Mouse (Mus musculus): ENCODE results near the gene Psip1. TPM values are rescaled to one million over a fixed set of nuclear protein-coding genes. Genes with fewer than 3 reads are reported as not detected.
"Not testable (repeated sequence)": the region's sequence is repeated elsewhere in the genome, so short reads cannot be mapped to it uniquely, and the experiment has no call there.

Psip1 gene
- 202 and 215 TPM in 2 replicates for polyA plus RNA-seq (2014; fragmentation: Nextera tagmentation; extraction: Ambion mirVana)

- peak; percentile 94 for ATAC-seq (ENCODE audit: low FRiP score, low TSS enrichment)
- H3K27me3 ChIP-seq (ENCODE audit: control insufficient read depth, insufficient read depth, low read length): no peaks in the 10 kb centered on the region
- WGBS: under 1% methylated on average over 41 of the region's 86 CpGs
These were observed at the start of gene Psip1 for GRCm38 (mm10) chr4:83486117-83486901. Psip1 (minus strand) TSS chr4:83486459.

GRCm38 (mm10) chr4:83534024-83534423 is 47.8 kb upstream of the Psip1 start:
- Histone ChIP-seq H3K36me3 (ENCODE audit: control insufficient read depth, insufficient read depth, low read length) (no peaks in the 10 kb centered on the region), H3K4me2 (replicated peaks; ENCODE audit: low read depth, low read length) (no peak overlapping the region), H3K27me3 (ENCODE audit: control insufficient read depth, insufficient read depth, low read length) (no peaks in the 10 kb centered on the region), H3K4me3 (ENCODE audit: low read length) (no peak overlapping the region), H3K9ac (ENCODE audit: low read depth, low read length) (no peak overlapping the region), H3K4me1 (ENCODE audit: control insufficient read depth, insufficient read depth, low read length) (no peaks in the 10 kb centered on the region), H3K9me3 (ENCODE audit: control insufficient read depth, low read length) (no peaks in the 10 kb centered on the region), H3K27ac (ENCODE audit: low read depth, low read length) (no peak overlapping the region)
- 34% methylated on average over 7 of the region's 7 CpGs for WGBS
- no peak for ATAC-seq (ENCODE audit: low FRiP score, low TSS enrichment)

More at GRCm38 (mm10) chr4:83486117-83486901, at the start of gene Psip1:
- Histone ChIP-seq H3K36me3 (ENCODE audit: control insufficient read depth, insufficient read depth, low read length) (peaks cover 29% of the 10 kb centered on the region), H3K9ac (ENCODE audit: low read depth, low read length) (peak within 1 kb of the TSS; percentile 92), H3K4me1 (ENCODE audit: control insufficient read depth, insufficient read depth, low read length) (peaks cover 9% of the 10 kb centered on the region), H3K4me2 (replicated peaks; ENCODE audit: low read depth, low read length) (peak within 1 kb of the TSS; percentile 67), H3K4me3 (ENCODE audit: low read length) (peak within 1 kb of the TSS; percentile 93), H3K9me3 (ENCODE audit: control insufficient read depth, low read length) (no peaks in the 10 kb centered on the region), H3K27ac (ENCODE audit: low read depth, low read length) (peak within 1 kb of the TSS; percentile 94)

DNA sequence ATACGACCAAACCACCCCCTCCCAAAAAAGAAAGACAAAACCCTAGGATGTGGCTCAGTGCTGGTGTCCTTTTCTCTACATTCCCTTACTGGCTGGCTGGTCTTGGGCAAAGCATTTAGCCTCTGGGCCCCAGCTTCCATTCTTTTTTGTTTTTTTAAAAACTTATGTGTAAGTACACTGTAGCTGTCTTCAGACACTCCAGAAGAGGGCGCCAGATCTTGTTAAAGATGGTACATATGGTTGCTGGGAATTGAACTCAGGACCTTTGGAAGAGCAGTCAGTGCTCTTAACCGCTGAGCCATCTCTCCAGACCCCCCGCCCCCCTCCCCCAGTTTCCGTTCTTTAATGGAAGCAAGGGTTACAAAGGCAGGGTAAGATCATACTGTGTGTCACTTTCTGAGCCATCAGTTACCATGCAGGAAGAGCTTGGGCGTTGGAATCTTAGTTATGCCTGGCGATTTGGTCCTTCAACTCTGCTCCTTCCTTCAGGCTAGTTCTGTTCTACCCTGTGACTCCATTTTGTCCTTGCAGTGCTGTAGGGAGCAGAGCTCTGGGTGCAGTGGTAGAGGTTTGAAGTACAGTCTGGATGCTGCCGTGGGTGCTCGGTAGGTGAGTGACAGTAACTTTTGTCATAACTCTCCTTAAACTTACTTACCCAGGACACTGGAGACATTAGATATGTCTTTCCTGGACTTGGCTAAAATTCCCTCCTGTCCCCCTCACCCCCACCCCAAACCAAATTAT is 47.1 kb upstream of the Psip1 start:
- Histone ChIP-seq H3K4me3 (ENCODE audit: low read length) (no peak overlapping the region), H3K4me1 (ENCODE audit: control insufficient read depth, insufficient read depth, low read length) (no peaks in the 10 kb centered on the region), H3K9me3 (ENCODE audit: control insufficient read depth, low read length) (no peaks in the 10 kb centered on the region), H3K9ac (ENCODE audit: low read depth, low read length) (no peak overlapping the region), H3K36me3 (ENCODE audit: control insufficient read depth, insufficient read depth, low read length) (no peaks in the 10 kb centered on the region), H3K27ac (ENCODE audit: low read depth, low read length) (no peak overlapping the region), H3K27me3 (ENCODE audit: control insufficient read depth, insufficient read depth, low read length) (no peaks in the 10 kb centered on the region), H3K4me2 (replicated peaks; ENCODE audit: low read depth, low read length) (no peak overlapping the region)
- 61% methylated on average over 9 of the region's 9 CpGs for WGBS
- no peak for ATAC-seq (ENCODE audit: low FRiP score, low TSS enrichment)

DNA sequence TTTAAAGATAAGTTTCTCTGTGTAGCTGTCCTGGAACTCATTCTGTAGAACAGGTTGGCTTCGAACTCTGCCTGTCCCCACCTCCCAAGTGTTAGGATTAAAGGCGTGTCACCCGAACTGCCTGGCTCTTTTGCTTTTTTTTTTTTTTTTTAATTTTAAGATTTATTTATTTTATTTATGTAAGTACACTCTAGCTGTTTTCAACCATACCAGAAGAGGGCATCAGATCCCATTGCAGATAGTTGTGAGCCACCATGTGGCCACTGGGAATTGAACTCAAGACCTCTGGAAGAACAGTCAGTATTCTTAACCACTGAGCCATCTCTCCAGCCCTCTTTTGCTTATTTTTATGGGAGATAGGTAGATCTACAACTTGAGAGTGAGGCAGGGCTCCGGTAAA is 43.8 kb upstream of the Psip1 start:
- ATAC-seq (ENCODE audit: low FRiP score, low TSS enrichment); H3K4me1 ChIP-seq (ENCODE audit: control insufficient read depth, insufficient read depth, low read length): not testable (repeated sequence)

GRCm38 (mm10) chr4:83527921-83528320 is 41.7 kb upstream of the Psip1 start:
- ATAC-seq (ENCODE audit: low FRiP score, low TSS enrichment): no peak
- Histone ChIP-seq H3K4me1 (ENCODE audit: control insufficient read depth, insufficient read depth, low read length) (no peaks in the 10 kb centered on the region), H3K36me3 (ENCODE audit: control insufficient read depth, insufficient read depth, low read length) (no peaks in the 10 kb centered on the region), H3K9ac (ENCODE audit: low read depth, low read length) (no peak overlapping the region), H3K9me3 (ENCODE audit: control insufficient read depth, low read length) (no peaks in the 10 kb centered on the region; the same call in 1 of the 2 replicates), H3K27me3 (ENCODE audit: control insufficient read depth, insufficient read depth, low read length) (no peaks in the 10 kb centered on the region), H3K4me3 (ENCODE audit: low read length) (no peak overlapping the region), H3K27ac (ENCODE audit: low read depth, low read length) (no peak overlapping the region), H3K4me2 (replicated peaks; ENCODE audit: low read depth, low read length) (no peak overlapping the region)

More for the DNA sequence above, 43.8 kb upstream of the Psip1 start:
- H3K27ac ChIP-seq (ENCODE audit: low read depth, low read length); H3K36me3 ChIP-seq (ENCODE audit: control insufficient read depth, insufficient read depth, low read length); H3K4me2 ChIP-seq (replicated peaks; ENCODE audit: low read depth, low read length); H3K9ac ChIP-seq (ENCODE audit: low read depth, low read length); H3K4me3 ChIP-seq (ENCODE audit: low read length); H3K9me3 ChIP-seq (ENCODE audit: control insufficient read depth, low read length); H3K27me3 ChIP-seq (ENCODE audit: control insufficient read depth, insufficient read depth, low read length): not testable (repeated sequence)
- WGBS: 92% methylated on average over 4 of the region's 4 CpGs

DNA sequence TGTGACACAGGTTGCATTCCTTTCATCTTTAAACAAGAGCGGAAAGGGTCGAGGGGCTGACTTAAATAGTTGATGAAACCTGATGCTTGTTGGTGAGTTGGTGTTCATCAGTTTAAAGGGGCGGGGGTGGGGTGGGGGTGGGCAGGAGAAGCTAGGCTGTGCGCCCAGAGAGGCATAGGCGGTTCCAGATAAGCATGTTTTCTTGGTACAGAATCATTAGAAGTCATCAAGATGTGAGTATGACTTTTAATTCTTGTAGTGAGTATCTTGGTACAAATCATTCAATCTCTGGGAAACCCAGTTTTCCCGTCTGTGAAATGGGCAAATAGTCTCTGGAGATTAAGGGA is 40.7 kb upstream of the Psip1 start:
- Histone ChIP-seq H3K4me3 (ENCODE audit: low read length) (no peak overlapping the region), H3K4me2 (replicated peaks; ENCODE audit: low read depth, low read length) (no peak overlapping the region), H3K9ac (ENCODE audit: low read depth, low read length) (no peak overlapping the region), H3K36me3 (ENCODE audit: control insufficient read depth, insufficient read depth, low read length) (no peaks in the 10 kb centered on the region), H3K9me3 (ENCODE audit: control insufficient read depth, low read length) (no peaks in the 10 kb centered on the region; the same call in 1 of the 2 replicates), H3K4me1 (ENCODE audit: control insufficient read depth, insufficient read depth, low read length) (no peaks in the 10 kb centered on the region), H3K27me3 (ENCODE audit: control insufficient read depth, insufficient read depth, low read length) (no peaks in the 10 kb centered on the region), H3K27ac (ENCODE audit: low read depth, low read length) (no peak overlapping the region)
- 36% methylated on average over 6 of the region's 6 CpGs for WGBS
- ATAC-seq (ENCODE audit: low FRiP score, low TSS enrichment): no peak

DNA sequence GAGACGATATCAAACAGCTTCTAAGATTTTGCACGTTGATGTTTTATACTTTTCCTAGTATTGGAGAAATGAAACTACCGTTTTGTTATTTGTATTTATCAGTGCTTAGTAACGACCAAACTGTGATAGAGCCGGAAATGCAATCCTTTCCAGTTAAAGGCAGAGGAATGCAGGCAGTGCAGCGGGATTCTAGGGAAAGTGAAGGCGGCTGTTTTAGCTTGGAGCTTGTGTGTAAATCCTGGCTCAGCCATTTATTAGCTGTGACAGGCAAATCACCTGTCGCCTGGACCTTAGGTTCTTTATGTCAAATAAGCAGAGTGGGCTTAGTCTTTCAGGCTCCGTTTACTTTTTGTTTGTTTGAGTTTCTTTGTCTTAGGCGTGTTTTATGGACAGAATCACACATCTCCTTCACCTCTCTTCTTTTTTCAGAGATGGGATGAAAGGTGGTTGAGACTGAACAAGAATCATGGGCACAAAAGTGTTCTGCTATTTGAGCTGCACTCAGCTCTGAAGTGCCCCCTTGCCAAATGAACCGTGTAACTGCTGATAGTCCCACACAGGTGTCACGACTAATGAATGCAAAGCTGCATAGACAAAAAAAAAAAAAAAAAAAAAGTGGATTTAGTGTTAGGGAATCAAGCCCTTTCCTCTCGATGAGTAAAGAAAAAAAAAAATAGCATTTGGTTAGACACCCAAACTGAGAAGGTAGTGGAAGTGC is 40.2 kb upstream of the Psip1 start:
- Histone ChIP-seq H3K4me1 (ENCODE audit: control insufficient read depth, insufficient read depth, low read length) (no peaks in the 10 kb centered on the region), H3K27ac (ENCODE audit: low read depth, low read length) (peak overlapping the region; percentile 55; the same call in 1 of the 2 replicates), H3K27me3 (ENCODE audit: control insufficient read depth, insufficient read depth, low read length) (no peaks in the 10 kb centered on the region), H3K4me2 (replicated peaks; ENCODE audit: low read depth, low read length) (peak overlapping the region; percentile 84), H3K9me3 (ENCODE audit: control insufficient read depth, low read length) (no peaks in the 10 kb centered on the region; the same call in 1 of the 2 replicates), H3K9ac (ENCODE audit: low read depth, low read length) (peak overlapping the region; percentile 34; the same call in 1 of the 2 replicates), H3K36me3 (ENCODE audit: control insufficient read depth, insufficient read depth, low read length) (no peaks in the 10 kb centered on the region), H3K4me3 (ENCODE audit: low read length) (peak overlapping the region; percentile 65)
- WGBS: 3% methylated on average over 13 of the region's 13 CpGs
- ATAC-seq (ENCODE audit: low FRiP score, low TSS enrichment): no peak

GRCm38 (mm10) chr4:83525690-83526055 is 39.4 kb upstream of the Psip1 start:
- Histone ChIP-seq H3K4me2 (replicated peaks; ENCODE audit: low read depth, low read length) (peak overlapping the region; percentile 84), H3K36me3 (ENCODE audit: control insufficient read depth, insufficient read depth, low read length) (no peaks in the 10 kb centered on the region), H3K4me1 (ENCODE audit: control insufficient read depth, insufficient read depth, low read length) (no peaks in the 10 kb centered on the region), H3K9ac (ENCODE audit: low read depth, low read length) (peak overlapping the region; percentile 75), H3K9me3 (ENCODE audit: control insufficient read depth, low read length) (no peaks in the 10 kb centered on the region; the same call in 1 of the 2 replicates), H3K27ac (ENCODE audit: low read depth, low read length) (peak overlapping the region; percentile 52), H3K27me3 (ENCODE audit: control insufficient read depth, insufficient read depth, low read length) (no peaks in the 10 kb centered on the region), H3K4me3 (ENCODE audit: low read length) (peak overlapping the region; percentile 65)
- ATAC-seq (ENCODE audit: low FRiP score, low TSS enrichment): peak; percentile 81
- WGBS: under 1% methylated on average over 18 of the region's 18 CpGs

All from kidney, embryonic 14.5 days (tissue).